Mouse (Mus musculus): ENCODE results near the gene Cplx1.
"Not testable (repeated sequence)": the region's sequence is repeated elsewhere in the genome, so short reads cannot be mapped to it uniquely, and the experiment has no call there.

The Cplx1 gene

DNA sequence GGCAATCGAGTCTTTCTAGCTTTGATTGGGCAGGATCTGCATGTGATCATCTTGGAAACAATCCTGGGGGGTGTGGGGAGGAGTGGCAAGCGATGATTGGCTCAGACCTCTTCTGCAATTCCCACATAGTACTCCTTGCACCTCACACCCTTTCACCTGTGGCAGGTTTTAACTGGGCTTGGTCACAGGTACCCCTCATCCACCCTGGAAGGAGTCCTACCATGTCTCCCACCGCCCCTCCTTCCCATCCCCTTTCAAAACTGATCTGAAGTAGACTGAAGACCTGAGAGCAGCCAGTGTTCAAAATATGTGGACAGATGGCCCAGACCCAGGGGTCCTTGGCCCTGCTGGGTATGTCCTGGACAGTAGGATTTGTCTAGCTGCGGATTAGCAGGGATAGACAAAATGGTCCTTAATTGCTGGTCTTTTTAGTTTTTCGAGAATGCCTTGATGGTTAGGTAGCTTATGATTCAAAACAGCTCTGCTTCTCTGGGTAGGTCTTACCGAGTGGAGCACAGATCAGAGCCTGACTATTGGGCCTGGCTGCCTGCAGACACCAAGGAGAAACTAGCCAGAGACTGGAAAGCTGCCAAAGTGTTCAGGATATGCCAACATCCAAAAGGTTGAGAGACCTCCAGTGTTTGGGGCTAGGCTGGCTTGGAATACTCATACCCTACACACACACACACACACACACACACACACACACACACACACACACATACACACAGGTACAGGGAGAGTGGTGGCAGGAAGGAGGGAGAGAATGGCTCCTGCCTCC is 34.1 kb downstream of the Cplx1 start:
- DNase-seq, result no peak

DNA sequence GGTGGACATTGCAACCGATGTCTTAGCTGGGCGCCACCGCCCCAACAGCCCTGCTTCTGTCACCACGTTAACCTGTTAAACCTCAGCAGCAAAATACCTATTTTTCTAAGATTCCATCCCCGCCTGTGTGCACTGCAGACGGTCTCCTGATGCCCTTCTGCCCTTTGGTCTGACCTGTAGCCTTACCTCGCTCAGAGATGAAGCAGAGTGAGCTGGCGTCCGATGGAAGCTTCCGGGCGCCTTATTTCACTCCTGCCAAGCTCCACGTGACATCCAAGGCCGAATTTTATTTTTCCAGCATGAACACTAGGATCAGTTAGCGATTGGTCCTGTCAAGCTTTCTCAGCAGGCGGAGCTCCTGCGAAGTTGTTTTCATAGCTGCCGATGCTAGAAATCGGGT is 47.5 kb downstream of the Cplx1 start:
- no peak for DNase-seq

DNA sequence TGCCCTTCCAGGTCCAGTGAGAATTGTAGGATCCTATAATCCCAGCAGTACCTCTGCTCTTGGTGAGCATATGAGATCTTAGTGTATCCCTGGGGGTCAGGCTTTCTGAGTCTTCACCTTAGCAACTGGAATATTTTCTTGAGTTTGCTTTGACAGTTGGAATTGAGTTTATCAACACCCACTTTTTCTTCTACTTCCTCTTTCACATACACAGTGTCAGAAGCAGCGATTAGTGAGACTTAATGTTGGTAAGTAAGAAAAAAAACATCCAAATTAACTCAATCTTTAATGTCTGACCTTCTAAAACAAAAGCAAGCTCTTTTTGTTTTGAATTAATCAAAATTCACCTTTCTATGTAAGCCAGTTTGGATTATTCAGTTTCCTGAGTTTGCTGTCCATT is 48.3 kb downstream of the Cplx1 start:
- DNase-seq, result no peak

DNA sequence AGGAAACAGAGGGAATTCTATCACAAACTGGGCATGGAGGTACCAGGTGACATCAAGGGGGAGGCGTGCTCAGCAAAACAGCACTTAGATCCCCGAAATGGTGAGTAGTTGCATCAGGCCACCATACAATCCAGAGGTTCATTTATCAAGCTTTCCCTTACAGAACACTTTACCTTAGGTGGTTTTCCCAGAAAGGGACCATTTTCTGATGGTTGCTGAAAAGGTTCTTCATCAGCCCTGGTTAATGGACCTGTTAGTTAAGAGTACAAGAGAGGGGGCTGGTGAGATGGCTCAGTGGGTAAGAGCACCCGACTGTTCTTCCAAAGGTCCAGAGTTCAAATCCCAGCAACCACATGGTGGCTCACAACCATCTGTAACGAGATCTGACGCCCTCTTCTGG is 63.7 kb downstream of the Cplx1 start:
- not testable (repeated sequence) for DNase-seq

DNA sequence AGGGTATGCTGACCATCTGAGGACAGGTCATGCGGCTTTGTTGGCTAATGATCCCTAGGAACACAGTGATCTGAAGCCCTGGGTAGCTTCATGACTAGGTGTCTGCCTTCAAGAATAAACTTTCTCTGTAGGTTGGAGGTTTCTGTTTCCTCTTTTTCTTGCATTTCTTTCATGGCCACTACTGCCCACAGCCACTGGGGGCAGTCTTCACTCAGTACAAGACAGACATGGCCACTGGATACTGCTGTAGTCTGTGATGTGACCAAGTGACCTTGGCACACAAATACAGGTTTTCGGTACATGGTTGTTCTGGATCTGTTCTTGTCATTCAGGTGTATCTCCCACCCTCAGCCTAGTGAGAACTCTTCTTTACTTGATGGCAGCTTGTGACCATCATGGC is 64.6 kb downstream of the Cplx1 start:
- DNase-seq, result peak; percentile 31

DNA sequence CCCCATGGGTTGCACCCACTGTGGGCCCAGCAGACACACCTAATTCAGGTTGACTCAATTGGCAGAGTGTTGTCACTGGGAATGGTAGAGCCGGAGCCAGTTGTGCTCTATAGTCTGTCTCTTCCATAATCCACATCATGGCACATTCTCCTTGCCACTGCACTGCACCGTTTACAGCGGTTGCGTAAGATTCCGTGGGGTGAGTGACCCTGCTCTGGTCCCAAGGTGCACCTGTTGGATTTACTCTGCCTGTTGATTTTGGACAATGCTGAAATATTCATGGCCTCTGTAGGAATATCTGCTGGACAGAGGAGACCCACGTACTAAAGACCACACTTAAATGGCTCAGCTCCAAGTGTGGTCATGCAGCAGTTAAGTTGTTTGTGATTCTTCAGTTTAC is 66.8 kb downstream of the Cplx1 start:
- DNase-seq, result no peak

DNA sequence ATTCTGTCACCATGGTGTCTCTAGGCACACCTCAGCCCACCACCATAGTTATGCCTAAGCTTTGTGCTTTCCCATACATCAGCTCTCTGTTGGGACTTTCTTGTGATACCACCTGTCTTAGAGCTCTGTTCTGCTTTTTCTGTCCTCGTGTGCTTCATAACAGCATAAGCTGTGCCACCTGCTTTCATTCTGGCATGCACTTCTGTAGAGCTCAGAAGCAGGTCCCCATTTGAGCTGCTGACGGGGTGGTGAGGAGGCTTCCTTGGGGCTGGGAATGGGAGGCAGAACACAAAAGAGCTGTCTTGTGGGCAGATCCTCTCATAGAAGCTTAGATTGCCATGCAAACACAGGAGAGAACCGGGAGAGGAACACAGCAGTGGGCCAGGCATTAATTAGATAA is 73.8 kb downstream of the Cplx1 start:
- DNase-seq, result no peak

DNA sequence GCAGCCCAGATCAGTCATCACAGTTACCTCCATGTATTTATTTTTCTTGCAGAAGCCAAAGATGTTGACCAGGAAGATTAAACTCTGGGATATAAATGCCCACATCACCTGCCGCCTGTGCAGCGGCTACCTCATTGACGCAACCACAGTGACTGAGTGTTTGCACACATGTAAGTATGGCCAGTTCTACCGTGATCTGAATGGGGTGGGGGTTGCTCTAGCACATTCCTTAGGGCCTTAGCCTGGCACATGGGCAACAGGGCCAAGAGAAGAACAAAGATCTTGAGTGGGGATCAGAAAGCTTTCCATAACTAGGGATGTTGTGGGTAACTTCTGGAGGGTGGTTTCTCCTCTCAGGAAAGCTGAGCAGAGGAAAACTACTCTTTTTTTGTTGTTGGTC is 76.1 kb downstream of the Cplx1 start:
- DNase-seq, result no peak

DNA sequence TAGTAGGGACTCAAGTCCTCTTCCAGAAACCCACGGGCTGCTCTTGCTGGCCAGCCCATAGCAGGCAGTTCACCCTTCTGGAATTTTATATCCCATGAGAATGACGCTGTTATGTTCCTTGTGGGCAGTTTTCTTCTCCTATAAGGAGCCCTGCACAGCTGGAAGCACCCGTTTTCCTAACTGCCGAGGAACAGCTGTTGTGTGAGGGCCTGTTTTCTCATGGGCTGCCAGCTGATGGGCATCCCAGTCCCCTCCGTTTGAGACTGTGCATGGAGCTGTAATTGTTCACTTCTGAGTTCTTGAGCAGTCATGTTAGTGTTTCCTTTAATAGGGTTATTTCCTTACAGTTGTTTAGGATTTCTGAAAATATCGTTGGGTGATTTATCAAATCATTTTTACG is 80.2 kb downstream of the Cplx1 start:
- no peak for DNase-seq
